Mouse (Mus musculus): Measurements from ENCODE around the gene Fa2h.

The Fa2h gene

DNA sequence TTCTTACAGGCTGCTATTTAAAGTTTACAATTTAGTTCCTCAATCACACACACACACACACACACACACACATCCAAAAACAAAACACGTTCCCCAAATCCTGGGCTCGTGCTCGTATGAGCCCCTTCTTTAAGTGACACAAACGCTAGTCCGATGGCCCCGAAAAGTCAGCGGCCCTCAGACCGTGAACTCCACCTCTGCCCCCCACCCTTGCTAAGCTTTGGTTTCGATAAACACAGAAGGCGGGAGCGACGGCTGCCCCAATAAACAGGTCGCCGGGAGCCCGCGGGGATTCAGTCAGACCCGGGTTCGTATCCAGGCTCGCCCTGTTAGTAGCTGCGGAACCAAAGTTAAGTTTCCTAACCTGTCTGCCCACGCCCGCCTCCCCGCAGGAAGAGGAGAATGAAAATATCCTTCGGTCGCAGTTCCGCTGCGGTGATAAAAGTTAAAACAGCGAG, 94.2 kb downstream of the Fa2h start:
- peak; percentile 82 for DNase-seq

DNA sequence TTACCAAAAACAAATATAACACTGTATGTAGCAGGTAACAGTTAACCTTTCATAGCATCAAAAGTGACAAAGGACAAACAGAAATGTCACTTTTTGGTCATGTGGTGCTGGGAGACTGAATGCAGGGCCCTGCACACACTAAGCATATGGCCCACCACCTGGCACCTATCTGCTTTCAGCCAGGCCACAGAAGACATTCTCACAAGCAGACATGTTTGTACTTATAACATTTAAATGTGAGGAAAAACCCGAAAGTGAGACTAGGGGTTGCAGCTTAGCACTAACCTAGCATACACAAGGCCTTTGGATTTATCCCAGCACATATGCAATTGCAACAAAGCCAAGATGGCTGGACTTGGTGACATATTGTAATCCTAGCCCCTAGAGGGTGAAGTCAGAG, 95.6 kb downstream of the Fa2h start:
- DNase-seq = no peak
